ENCODE assay signal across 14 mouse cellular contexts in genomic region chr16:33446830-33447229, GRCm38 (mm10).
DNase-seq lines count a peak whose midpoint lies in the region; ATAC-seq and TF ChIP-seq lines count a peak whose summit lies in the region.
"Had no signal": no experiment of that assay in that cellular context is flagged by ENCODE, and none has a peak within 500 bp of the region (broad histone marks: within the 10 kb centered on the region; RNA-seq: fewer than 3 reads in every experiment).

No protein-coding gene starts in this region.

- H3K4me1 ChIP-seq in midbrain, embryonic 13.5 days (replicated peaks), result peaks cover 9% of the 10 kb centered on the region
- no peaks in the 10 kb centered on the region for H3K4me1 ChIP-seq in midbrain, embryonic 10.5 days
- H3K4me1 ChIP-seq in hindbrain, postnatal 0 days (ENCODE audit: insufficient read depth, low read length), result no peaks in the 10 kb centered on the region
- peaks cover 9% of the 10 kb centered on the region for H3K4me1 ChIP-seq in neural tube, embryonic 15.5 days
- H3K4me1 ChIP-seq: limb, embryonic 12.5 days had no signal

- TF ChIP-seq CTCF in hindbrain, postnatal 0 days (IDR thresholded peaks at IDR 0.05; ENCODE audit: low read depth), result no peak

- H3K36me3 ChIP-seq in midbrain, embryonic 13.5 days, result no peaks in the 10 kb centered on the region
- peaks cover 24% of the 10 kb centered on the region for H3K36me3 ChIP-seq in midbrain, embryonic 10.5 days
- no peaks in the 10 kb centered on the region for H3K36me3 ChIP-seq in hindbrain, postnatal 0 days (ENCODE audit: insufficient read depth, low read length)
- H3K36me3 ChIP-seq in neural tube, embryonic 15.5 days, result no peaks in the 10 kb centered on the region

- no peaks in the 10 kb centered on the region for H3K9me3 ChIP-seq in midbrain, embryonic 13.5 days
- no peaks in the 10 kb centered on the region for H3K9me3 ChIP-seq in midbrain, embryonic 10.5 days (replicated peaks)
- H3K9me3 ChIP-seq in hindbrain, postnatal 0 days (ENCODE audit: low read length), result no peaks in the 10 kb centered on the region
- H3K9me3 ChIP-seq in neural tube, embryonic 15.5 days (replicated peaks), result no peaks in the 10 kb centered on the region
- H3K9me3 ChIP-seq: limb, embryonic 12.5 days had no signal

- no peak overlapping the region for H3K4me3 ChIP-seq in midbrain, embryonic 13.5 days (replicated peaks)
- H3K4me3 ChIP-seq in midbrain, embryonic 10.5 days, result no peak overlapping the region
- H3K4me3 ChIP-seq in hindbrain, postnatal 0 days (ENCODE audit: low read length), result no peak overlapping the region
- no peak overlapping the region for H3K4me3 ChIP-seq in neural tube, embryonic 15.5 days (replicated peaks)
- H3K4me3 ChIP-seq: limb, embryonic 12.5 days had no signal

- H3K9ac ChIP-seq in midbrain, embryonic 13.5 days (replicated peaks), result no peak overlapping the region
- H3K9ac ChIP-seq in hindbrain, postnatal 0 days (replicated peaks; ENCODE audit: low read length), result no peak overlapping the region
- no peak overlapping the region for H3K9ac ChIP-seq in neural tube, embryonic 15.5 days (replicated peaks)
- H3K9ac ChIP-seq: limb, embryonic 12.5 days had no signal

- H3K27ac ChIP-seq in midbrain, embryonic 13.5 days, result 0 out of 2 replicates have a peak overlapping the region, but pooled peaks have one; percentile 4
- H3K27ac ChIP-seq in midbrain, embryonic 10.5 days (replicated peaks), result no peak overlapping the region
- 0 out of 2 replicates have a peak overlapping the region, but pooled peaks have one; percentile 32 for H3K27ac ChIP-seq in hindbrain, postnatal 0 days
- H3K27ac ChIP-seq in neural tube, embryonic 15.5 days (replicated peaks), result peak overlapping the region; percentile 52; the same call in 1 of the 2 replicates
- H3K27ac ChIP-seq: limb, embryonic 12.5 days; macrophage had no signal

- peak; percentile 28 for DNase-seq in cerebellum, adult 11-12 months
- DNase-seq in cerebellum, postnatal 4 days (ENCODE audit: low spot score in 2 of 2), result no peak
- no peak for DNase-seq in midbrain, embryonic 10.5 days (ENCODE audit: low spot score)
- DNase-seq in hindbrain, postnatal 0 days (ENCODE audit: low spot score), result no peak
- DNase-seq in thymus, postnatal 4 days, result no peak
- DNase-seq: adrenal gland, postnatal 10 days; kidney, postnatal 36 days; thymus, adult 18-20 months had no signal

- H3K4me2 ChIP-seq in midbrain, embryonic 13.5 days (replicated peaks), result no peak overlapping the region
- H3K4me2 ChIP-seq in hindbrain, postnatal 0 days (ENCODE audit: low read depth, low read length), result no peak overlapping the region
- H3K4me2 ChIP-seq in neural tube, embryonic 15.5 days, result no peak overlapping the region
- H3K4me2 ChIP-seq: limb, embryonic 12.5 days had no signal

- WGBS in midbrain, embryonic 13.5 days, result 74% methylated on average over 5 of the region's 5 CpGs
- 86% methylated on average over 5 of the region's 5 CpGs for WGBS in midbrain, embryonic 10.5 days
- 59% methylated on average over 5 of the region's 5 CpGs for WGBS in hindbrain, postnatal 0 days
- 30% methylated on average over 5 of the region's 5 CpGs for WGBS in neural tube, embryonic 15.5 days

- ATAC-seq in midbrain, embryonic 13.5 days, result no peak
- ATAC-seq in hindbrain, postnatal 0 days, result no peak
- no peak for ATAC-seq in neural tube, embryonic 15.5 days (ENCODE audit: low FRiP score)
- ATAC-seq in megakaryocyte, adult 5-6 weeks (ENCODE audit: poor library complexity, severe bottlenecking), result no peak
- ATAC-seq: inflammation-experienced regulatory T-cells, adult 6 months had no signal

- H3K27me3 ChIP-seq in midbrain, embryonic 13.5 days, result no peaks in the 10 kb centered on the region
- H3K27me3 ChIP-seq in midbrain, embryonic 10.5 days (ENCODE audit: low read depth, poor library complexity, severe bottlenecking), result no peaks in the 10 kb centered on the region
- no peaks in the 10 kb centered on the region for H3K27me3 ChIP-seq in hindbrain, postnatal 0 days (ENCODE audit: insufficient read depth, low read length)
- H3K27me3 ChIP-seq in neural tube, embryonic 15.5 days (replicated peaks), result no peaks in the 10 kb centered on the region
- H3K27me3 ChIP-seq: limb, embryonic 12.5 days had no signal
